Mouse (Mus musculus) adrenal gland, postnatal 14 days (tissue): ENCODE data around the gene Il17rc. TPM values are rescaled to one million over a fixed set of nuclear protein-coding genes. Genes with fewer than 3 reads are reported as not detected.

Experiments
- DNase-seq: peaks from one replicate; pipeline ENCODE4 v3.0.0; 2021; ENCODE audit warnings: mixed read lengths
- long read RNA-seq, 2 experiments: library from polyadenylated mRNA; stranded (forward); transcript quantifications; one replicate each; pipeline ENCODE4 v2.0.0; 2021
- total RNA-seq: library from RNA; stranded (reverse); gene quantifications from 2 replicates; pipeline ENCODE4 v1.2.3, GENCODE M21; 2021

Il17rc gene
- 18.2 and 19.3 TPM in 2 replicates for total RNA-seq
- long read RNA-seq, experiment 1, partial matches to known transcripts = 8 of 28 reads
- long read RNA-seq, experiment 1, other reads (novel, unspliced or antisense) = 20 of 28 reads
- long read RNA-seq, experiment 2, partial matches to known transcripts = 4 of 22 reads
- long read RNA-seq, experiment 2, other reads (novel, unspliced or antisense) = 18 of 22 reads

DNA sequence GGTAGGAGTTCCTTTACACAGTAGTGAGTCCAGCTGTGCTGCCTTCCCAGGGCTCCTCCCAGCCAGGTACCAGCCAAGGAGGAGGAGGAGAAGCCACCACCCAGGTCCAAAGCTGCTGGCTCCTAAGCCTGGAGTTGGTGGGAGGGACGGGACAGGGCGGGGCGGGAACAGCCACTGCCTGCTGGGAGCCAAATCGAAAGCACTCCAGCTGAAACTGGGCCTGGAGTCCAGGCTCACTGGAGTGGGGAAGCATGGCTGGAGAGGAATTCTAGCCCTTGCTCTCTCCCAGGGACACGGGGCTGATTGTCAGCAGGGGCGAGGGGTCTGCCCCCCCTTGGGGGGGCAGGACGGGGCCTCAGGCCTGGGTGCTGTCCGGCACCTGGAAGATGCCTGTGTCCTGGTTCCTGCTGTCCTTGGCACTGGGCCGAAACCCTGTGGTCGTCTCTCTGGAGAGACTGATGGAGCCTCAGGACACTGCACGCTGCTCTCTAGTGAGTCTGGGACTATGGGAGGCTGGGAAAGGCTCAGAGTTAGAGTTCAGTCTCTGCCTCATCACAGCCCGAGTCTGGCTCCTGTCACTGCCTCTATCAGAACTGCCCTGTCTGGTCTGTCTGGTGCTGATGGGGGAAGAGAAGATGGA is at the start of gene Il17rc:
TSS of gene Il17rc (plus strand) at position 131 of the 640 bp plus-strand sequence.
- DNase-seq = peak; percentile 80

DNA sequence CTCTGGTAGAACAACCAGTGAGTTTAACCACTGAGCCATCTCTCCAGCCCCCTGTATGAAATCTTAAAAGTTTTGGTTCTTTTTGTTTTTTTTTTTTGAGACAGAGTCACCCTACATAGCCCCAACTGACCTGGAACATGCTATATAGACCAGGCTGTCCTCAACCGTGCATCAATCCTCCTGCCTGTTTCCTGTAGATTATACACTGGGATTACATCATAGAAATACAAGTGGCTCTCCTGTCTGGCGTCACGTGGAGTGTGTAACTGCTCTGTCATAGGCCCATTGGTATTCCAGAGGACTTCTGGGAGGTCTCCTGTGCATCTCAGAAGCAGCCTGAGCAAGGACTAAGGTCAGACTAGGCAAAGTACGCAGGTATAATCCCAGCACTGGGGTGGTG is 48.2 kb upstream of the Il17rc start:
- DNase-seq = no peak

DNA sequence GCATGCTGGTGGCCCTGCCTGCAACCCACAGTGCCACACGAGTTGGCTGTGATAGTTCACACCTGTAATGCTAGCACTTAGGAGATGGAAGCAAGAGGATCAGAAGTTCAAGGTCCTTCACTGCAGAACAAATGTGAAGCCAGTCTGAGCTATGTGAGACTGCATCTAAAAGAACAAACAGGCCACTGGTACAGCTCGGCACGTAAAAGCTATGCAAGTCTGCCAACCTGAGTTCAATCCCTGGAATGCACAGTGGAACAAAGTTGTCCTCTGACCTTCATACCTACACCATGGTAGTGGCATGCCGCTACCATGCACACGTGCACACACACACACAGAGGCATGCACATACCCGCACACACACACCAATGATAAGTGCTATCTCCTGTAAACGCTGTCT is 47.0 kb upstream of the Il17rc start:
- no peak for DNase-seq

DNA sequence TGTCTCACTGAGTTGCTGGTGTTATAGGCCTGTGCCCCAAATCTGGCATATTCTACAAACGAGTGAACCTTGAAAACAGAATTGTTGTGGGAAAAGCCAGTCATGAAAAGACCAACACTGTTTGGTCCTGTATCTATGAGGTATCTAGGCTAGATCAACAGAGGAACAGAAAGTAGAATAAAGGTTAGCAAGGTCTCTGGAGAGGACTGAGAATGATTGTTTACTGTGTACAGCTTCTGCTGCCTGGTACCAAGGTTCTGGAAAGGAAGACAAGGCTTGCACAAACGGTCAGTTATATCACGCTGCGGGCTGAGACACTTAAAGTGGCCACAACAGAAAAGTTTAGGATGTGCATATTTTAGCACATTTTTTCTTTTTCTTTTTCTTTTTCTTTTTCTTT is 44.5 kb upstream of the Il17rc start:
- no peak for DNase-seq

DNA sequence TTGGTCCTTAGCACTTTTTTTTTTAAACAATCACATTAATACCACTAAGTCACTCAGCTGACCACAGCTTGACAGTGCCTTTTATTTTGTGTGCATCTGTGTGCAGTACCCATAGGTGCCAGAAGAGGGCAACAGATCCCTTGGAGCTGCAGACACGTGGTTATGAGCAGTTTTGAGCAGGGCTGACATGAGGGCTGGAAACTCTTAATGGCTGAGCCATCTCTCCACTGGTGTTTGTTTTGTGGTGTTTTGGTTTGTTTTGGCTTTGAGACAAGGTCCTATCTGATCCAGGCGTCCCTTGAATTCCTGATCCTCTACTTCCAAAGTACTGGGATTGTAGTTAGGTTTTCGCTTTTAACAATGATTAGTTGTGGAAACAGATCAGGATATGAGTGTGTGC is 43.8 kb upstream of the Il17rc start:
- peak; percentile 73 for DNase-seq

DNA sequence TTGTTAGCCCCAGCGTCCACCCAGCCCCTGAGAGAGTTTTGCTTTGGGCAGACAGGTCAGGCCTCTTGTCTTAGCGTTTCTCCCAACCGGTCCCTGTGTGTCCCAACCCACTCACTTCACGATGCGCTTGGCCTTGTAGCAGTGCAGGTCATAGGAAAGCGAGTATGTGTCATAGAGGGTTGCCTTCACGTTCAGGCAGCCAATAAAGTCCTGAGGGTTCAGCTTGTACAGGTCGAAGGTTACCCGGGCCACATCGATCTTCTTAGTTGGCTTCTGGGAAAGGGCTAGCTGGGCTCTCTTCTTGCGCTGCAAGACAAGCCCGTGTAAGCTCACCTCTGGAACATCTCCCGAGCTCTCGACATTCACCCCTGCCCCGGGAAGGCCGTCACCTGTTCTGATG is 43.2 kb upstream of the Il17rc start:
- no peak for DNase-seq

DNA sequence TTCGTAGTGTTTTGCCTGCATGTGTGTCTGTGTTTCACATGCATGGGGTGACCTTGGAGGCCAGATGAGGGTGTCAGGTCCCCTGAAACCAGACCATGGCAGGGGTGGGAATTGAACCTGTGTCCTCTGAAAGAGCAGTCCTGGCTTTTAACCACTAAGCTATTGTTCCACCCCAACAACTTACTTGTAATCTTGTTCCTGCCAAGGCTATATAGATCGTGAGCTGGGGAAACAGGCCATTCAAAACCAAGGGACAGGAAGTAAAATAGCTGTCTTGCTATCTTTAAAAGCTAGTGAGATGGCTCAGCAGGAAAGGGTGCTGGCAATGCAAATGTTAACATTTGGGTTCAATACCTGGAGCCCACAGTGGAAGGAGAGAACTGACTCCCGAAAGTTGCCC is 41.3 kb upstream of the Il17rc start:
- no peak for DNase-seq

DNA sequence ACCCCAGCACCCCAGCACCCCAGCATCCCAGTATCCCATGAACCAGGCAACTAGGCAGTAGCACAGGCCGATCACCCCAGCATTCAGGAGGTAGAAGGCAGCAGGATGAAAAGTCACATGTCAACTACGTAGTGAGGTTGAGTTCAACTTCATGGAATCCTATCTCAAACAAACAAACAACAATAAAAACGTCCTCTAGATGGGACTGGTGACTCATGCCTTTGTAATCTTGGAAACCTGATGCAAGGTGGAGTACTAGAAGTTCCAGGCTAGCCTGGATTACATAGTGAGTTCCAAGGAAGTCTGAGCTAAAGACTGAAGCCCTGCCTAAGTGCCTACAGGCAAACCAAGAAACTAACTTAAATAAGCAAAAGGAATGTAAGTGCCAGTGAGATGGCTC is 40.4 kb upstream of the Il17rc start:
- DNase-seq = no peak

DNA sequence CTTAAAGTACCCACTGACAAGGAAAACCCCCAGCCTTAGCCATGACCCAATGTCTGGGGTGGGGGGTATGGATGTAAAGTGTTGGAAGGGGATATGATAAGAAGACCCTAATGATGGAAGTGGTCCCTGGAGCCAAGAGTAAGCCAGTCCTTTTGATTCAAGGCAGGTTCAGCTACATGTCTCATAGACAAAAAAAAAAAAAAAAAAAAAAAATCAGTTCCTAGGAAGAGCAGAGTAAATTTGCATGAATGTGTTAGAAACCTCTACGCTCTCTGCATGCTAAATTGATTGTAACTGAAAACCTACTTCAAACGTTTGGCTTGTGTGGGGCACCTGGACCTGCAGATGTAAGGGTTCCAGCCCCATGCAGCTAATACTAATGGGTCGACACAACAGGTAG is 39.4 kb upstream of the Il17rc start:
- no peak for DNase-seq

DNA sequence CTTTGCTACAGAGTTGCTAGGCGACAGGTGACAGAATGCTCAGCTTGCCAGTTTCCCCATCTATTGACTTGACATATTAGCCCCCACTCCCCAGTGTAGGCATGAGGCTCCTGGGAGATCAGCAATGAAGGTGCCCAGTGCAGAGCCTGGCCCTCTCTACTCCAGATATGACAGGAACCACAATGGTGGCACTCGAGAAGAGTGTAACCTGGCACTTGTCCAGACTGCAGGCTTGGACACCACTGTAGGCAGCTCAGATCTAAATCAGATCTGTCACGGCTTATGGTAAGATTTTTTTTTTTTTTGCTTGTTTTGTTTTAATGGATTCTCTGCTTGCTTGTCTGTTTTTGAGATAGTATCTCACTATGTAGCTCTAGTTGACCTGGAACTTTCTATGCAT is 37.6 kb upstream of the Il17rc start:
- DNase-seq = no peak

DNA sequence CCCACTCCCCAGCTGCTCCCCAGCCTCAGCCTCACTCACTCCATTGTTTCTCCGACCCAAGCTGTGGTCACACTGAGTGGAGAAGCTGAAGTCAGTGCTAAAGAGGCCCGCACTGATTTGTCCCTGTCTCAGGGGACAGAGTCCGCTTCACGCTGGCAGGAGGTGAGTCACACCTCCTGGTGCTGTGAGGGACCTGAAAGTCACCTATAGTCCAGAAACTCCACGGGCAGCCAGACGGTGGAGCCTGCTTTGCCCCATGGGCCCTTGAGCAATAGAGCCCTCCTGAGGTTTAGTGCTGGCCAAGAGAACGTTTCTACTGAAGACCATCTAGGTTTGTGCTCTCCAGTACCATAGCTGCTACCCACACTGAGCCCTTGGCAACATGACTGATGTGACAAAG is 36.5 kb upstream of the Il17rc start:
- peak; percentile 70 for DNase-seq

DNA sequence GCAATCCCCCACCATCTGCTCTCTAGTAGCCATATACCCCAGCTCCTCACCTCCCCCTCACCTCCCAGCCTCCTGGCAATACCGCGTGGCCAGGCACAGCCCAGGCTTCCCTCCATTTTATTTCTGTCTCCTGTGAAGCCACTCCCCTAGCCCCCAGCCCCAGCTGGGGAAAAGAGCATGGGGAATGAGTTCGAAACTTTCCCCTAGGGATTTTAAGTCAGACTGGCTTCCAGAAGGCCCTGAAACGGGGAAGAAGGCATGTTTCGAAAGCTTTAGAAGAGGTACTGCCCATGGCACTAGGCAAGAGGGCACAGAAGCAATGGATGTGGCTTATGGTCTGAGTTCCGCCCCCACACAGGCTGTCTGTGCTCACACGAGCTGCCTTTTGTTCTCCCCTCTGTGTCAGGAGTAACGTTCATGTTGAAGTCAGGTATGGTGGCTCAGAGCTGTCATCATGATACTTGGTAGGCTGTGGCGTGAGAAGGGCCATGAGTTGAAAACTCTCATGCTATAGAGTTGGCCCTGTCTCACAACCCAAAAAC is 35.5 kb upstream of the Il17rc start, which contains the start of gene Cidec:
TSS of gene Cidec (minus strand) at position 97 of the 542 bp plus-strand sequence.
- DNase-seq = peak; percentile 36

DNA sequence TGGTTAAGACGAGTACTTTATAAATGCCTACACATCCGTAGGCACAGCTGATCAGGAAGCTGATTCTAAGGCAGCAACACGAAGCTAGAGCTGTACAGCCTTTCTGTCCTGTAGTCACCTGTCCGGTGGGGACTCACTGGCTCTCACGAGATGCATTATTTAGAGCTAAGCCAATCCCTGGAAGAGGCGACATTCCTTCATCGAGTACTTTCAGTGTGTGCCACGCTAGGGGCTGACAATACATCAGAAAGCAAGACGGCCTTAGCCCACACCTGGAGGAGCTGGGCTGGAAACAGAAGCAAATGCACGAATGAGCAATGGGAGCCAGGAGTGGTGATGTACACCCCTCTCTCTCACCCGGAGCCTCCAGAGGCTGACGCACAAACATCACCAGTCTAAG is 34.1 kb upstream of the Il17rc start:
- DNase-seq = no peak

DNA sequence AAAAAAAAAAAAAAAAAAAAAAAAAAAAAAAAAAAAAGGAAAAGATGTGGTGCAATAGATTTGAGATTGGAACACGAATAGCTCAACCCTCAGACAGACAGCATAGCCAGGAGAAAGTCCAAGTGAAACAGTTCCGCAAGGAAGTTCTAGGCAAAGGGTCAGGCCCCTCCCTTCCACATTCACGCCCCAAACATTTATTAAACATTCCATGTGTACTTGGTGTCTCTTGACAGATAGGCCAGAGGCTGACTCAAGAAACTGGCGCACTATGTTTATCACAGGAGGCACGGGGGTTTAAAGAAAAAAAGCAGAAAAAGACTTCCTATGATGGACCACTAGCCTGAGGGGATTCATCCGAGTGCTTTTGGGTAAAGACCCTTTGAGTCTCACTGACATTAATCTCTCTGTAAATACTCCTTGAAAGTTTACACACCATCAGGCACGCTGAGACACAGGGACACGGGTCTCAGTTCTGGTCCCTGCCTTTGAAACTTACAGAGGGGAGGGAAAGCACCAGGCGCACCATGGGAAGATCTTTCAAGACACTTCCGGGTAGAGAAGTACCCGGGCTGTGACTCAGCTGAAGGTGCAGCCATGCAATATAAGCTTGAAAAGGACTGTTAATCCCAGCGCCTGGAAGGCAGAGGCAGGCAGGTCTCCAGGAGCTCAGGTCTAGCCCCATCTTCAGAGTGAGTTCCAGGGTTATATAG is 32.4 kb upstream of the Il17rc start:
- no peak for DNase-seq

DNA sequence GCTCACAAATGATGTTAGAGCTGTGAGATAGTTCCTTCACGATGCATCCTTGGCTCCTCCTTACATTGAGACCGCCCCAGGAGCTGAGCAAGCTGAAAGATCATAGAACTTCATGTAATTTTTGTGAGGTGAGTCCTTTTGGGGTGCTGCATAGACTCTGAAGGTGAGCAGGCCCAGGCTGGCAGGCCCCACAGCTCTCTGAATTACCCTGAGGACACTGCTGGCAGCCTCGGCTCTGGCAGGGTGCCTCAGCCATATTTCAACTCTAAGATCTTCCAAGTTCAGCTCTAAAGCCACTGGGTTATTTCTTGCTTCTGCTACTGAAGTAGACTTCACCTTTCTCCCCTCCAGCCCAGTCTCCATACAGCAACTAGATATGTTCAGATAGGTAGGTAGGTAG is 30.5 kb upstream of the Il17rc start:
- DNase-seq = peak; percentile 57

DNA sequence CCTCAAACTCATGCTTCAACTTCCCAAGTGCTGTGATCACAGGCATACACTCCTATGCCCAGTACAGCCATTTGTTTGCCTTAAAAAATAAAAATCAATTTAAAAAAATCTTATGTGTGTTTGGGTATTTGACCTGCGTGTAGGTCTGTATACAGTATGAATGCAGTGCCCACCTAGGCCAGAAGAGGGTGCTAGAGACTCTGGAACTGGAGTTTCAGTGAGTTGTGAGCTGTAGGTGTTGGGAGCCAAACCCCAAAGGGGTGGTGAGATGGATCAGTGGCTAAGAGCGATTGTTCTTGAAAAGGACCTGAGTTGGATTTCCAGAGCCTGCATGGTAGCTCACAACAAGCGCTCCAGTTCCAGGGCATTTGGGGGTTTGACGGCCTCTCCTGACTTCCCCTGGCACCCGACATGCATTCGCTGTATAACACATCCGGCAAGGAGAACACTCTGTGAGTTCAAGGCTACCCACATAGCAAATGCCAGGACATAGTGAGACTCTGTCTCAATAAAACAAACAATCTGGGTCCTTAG is 30.0 kb upstream of the Il17rc start:
- DNase-seq = peak; percentile 83

DNA sequence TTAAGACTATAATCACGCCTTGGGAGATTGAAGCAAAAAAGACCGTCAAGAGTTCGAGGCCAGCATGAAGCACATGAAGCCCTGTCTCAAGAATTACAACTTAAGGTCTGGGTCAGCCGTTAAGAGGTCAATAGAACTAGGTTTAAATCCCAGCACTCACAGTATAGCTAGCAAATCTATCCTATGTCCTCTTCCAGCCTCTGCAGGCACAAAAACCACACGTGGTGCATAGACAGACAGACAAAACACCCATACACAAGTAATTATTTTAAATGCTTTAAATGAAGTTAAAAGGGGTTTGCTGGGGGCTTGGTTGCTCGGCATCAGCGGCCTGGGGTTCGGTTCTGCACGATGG is 29.2 kb upstream of the Il17rc start:
- DNase-seq = no peak

DNA sequence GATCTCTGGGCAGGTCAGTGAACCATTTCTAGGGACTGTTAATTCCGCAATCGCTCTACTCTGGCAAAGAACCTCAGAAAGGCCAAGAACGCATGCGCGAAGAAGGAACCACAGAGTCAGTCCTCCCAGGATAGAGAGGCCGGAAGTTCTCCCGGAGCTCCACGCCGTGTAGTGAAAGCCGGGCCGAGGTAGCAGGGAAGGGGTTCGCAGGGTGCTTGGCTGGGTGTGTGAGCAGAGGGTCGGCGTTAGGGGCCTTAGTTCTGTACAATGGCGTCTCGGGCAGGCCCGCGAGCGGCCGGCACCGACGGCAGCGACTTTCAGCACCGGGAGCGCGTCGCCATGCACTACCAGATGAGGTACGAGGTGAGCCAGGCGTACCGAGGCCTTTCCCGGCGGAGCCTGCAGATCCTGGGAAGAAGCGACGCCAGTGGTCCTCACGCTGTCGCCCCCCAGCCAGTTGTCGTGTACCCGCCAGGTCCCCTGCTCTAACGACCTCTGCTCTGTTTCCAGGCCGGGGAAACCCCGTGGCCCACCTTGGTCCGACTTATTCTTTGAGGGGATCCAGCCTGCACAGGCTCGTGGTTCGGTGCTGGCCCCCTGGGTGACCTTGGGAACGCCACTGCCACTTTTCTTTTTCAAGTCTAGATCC is 28.7 kb upstream of the Il17rc start, which contains the start of gene Jagn1:
TSS of gene Jagn1 (plus strand) at position 128 of the 649 bp plus-strand sequence.
- DNase-seq = peak; percentile 96

DNA sequence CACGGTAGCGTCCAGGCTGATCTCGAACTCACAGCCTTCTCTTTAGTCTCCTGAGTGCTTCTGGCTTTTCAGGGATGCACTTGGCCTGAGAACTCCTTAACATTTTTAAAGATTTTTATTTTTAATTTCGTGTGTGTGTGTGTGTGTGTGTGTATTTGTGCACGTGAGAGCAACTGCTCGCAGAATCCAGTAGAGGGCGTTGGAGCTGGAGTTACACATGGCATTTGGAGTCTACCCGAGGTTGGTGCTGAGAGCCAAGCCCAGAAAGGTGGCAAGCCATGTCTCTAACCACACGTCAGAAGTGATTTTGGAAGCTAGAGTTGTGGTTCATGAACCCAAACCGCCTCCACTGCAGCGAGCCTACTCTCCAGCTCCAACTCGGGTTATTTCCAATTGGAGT is 28.1 kb upstream of the Il17rc start:
- peak; percentile 49 for DNase-seq

DNA sequence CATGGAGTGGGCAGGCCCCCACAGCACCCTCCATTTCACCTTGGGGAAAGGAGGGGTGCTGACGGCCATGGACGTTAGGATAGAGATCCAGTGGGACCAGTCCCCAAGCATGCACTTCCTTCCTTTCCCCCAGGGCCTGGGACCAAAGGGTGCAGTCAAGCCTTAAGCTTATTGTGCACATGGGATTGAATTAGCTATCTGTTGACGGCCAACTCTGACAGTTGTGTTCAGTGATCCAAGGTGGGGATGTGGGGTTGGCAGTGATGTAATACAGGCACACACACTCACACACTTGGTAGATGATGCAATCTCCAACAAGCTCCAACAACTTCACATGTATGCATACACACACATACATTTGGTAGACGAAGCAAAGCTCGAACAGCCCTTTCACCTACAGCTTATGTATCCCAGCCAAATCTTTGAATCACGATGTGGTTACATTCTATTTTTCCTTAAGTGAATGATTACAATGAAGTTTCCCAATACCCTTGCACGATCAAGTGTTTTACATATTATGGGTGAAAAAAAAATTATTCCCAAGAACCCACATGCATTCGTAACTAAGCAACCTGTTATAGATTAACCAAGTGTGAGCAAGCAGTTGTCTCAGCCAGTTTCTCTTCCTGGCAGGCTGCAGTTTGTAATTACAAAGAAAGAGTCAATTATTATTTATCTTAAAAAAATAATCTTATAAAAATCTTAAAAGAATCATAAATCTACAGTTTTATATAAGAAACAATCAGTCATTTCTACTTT is 26.8 kb upstream of the Il17rc start:
- DNase-seq = no peak

DNA sequence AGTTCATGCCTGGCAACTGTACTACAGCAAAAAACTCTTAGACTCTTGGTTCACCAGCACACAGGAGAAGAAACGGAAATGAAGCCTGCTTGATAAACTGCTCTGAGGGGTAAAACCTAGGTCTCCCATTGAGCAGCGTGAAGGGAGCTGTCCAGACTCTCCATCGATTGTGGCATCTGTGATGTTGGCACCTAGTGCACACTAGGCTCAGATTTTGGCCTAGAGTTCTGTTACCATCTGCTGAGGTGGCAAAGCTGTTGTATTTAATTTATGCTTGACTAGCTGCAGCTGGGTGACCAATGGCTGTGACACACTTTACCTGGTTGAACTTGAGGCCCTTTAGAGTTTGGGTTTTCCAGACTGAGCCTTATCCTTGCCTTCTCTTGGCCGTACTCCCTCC is 23.6 kb upstream of the Il17rc start:
- no peak for DNase-seq

DNA sequence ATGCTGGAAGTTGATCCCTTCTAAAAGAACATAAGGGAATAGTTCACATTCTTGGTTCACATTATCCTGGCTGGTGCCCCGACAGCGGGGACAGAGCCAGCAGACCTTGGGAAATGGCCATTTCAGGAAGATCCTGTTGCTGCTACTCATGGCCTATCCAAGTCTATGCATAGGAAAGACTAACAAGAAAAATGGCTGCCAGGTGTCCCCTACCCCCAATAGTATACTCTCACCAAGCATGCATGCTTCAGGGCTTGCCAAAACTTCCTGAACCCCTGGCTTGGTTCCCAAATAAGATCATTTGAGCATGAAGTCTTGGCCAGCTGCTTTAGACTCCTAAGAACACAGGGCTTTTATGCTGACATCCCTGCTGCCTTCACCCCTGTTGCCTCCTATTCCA is 19.4 kb upstream of the Il17rc start:
- DNase-seq = no peak
